Mouse (Mus musculus) spleen, adult 2 months (tissue): ENCODE results near the gene Tmem119.

Experiments used
- CTCF ChIP-seq: fragments of 200-500 bp; IDR thresholded peaks from 2 replicates; pipeline ENCODE4 v1.5.1; 2011; ENCODE audit warnings: mild to moderate bottlenecking, inconsistent platforms; ENCODE audit not compliant: insufficient read depth, insufficient read length, insufficient replicate concordance; ENCODE audit errors: extremely low read depth
- POLR2A ChIP-seq: fragments of 200-500 bp; IDR thresholded peaks from 2 replicates; pipeline ENCODE4 v1.6.1; 2011; ENCODE audit warnings: low read depth, low read length, inconsistent platforms

DNA sequence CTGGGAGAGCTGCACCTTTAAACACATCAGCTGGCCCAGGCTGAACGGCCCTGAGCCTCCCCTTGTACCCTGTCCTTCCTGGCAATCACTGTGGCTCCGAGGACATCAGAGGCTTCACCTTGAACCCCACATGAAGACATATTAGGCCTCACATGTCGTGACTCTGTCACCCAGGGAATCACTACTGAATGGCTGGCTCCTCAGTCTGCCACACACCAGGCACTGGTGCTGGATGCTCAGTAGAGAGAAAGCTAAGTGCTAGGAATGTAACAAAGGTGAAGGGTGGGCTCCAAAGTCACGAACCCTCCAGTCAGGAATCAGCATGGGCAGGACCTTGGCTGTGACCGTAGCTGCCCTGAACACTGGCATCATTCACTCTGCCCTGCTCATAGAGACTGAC is 20.7 kb downstream of the Tmem119 start:
- TF ChIP-seq CTCF (no peak), POLR2A (no peak)
